Mouse (Mus musculus): ENCODE measurements at regions not wholly inside any gene's neighbourhood (a gene's known extent, or its start where the extent isn't known, plus 50 kb on each side); places are given as distances from the start of the nearest gene placed in this dataset.

- H3K36me3 ChIP-seq = no peaks in the 10 kb centered on the region
- ATAC-seq = no peak
- WGBS = 88% methylated on average over 9 of the region's 9 CpGs
These were observed 54.5 kb upstream of the Cmc1 start for GRCm38 (mm10) chr9:118204456-118204855.

GRCm38 (mm10) chr9:118206483-118206882 lies 56.5 kb upstream of the Cmc1 start:
- Histone ChIP-seq H3K4me3 (replicated peaks) (no peak overlapping the region), H3K4me1 (replicated peaks) (no peaks in the 10 kb centered on the region), H3K9ac (no peak overlapping the region), H3K4me2 (replicated peaks) (no peak overlapping the region), H3K36me3 (no peaks in the 10 kb centered on the region), H3K9me3 (no peaks in the 10 kb centered on the region), H3K27me3 (replicated peaks) (no peaks in the 10 kb centered on the region), H3K27ac (no peak overlapping the region)
- ATAC-seq = no peak
- WGBS = 86% methylated on average over 7 of the region's 7 CpGs

More at GRCm38 (mm10) chr9:118204456-118204855, 54.5 kb upstream of the Cmc1 start:
- Histone ChIP-seq H3K9ac (no peak overlapping the region), H3K4me1 (replicated peaks) (no peaks in the 10 kb centered on the region), H3K4me2 (replicated peaks) (no peak overlapping the region), H3K9me3 (no peaks in the 10 kb centered on the region), H3K27me3 (replicated peaks) (no peaks in the 10 kb centered on the region), H3K27ac (no peak overlapping the region), H3K4me3 (replicated peaks) (no peak overlapping the region)

DNA sequence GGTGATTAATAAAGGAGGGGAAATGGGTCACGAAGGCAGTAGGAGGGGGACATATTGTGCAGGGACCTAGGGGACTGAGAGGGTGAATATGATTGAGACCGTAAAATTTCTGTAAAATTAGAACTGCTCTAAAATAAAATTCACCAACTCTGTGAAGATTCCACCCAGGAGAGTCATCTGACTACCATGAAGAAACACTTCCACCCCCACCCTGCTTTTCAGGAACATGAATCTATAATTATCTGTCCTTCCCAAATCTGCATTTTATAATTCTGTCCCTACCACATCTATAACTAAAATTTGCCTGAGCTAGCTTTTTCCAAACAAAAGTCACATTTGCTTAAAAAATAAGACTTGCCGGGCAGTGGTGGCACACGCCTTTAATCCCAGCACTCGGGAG lies 69.7 kb upstream of the Cmc1 start:
- Histone ChIP-seq H3K27me3 (replicated peaks) (no peaks in the 10 kb centered on the region), H3K36me3 (no peaks in the 10 kb centered on the region), H3K27ac (no peak overlapping the region), H3K4me3 (replicated peaks) (no peak overlapping the region), H3K9me3 (no peaks in the 10 kb centered on the region), H3K4me2 (replicated peaks) (no peak overlapping the region), H3K9ac (no peak overlapping the region), H3K4me1 (replicated peaks) (no peaks in the 10 kb centered on the region)
- 92% methylated on average over 5 of the region's 5 CpGs for WGBS
- no peak for ATAC-seq

DNA sequence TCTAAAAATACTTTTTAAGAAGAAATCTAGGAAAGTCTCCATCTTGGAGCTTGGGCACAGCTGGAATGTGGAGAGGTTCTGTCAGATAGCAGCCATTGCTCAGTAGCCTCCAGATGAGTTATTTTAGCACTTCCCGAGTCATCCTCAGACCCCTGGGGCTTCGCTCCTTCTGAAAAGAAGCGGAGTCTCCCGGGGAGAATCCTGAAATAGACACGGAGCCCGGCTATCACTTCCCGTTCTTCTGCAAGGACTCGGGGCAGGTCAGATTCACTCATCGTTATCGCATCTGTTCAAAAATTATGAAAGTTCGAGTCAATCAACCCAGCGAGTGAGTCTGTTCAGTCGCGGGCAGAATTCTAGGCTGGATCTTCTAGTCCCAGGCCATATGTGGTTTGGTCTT lies 71.2 kb upstream of the Cmc1 start:
- H3K27me3 ChIP-seq (replicated peaks) = no peaks in the 10 kb centered on the region
- ATAC-seq = no peak
- H3K4me1 ChIP-seq (replicated peaks) = no peaks in the 10 kb centered on the region
- H3K4me2 ChIP-seq (replicated peaks) = no peak overlapping the region
- WGBS = 88% methylated on average over 14 of the region's 14 CpGs
- H3K36me3 ChIP-seq = no peaks in the 10 kb centered on the region
- H3K27ac ChIP-seq = no peak overlapping the region
- no peaks in the 10 kb centered on the region for H3K9me3 ChIP-seq
- H3K4me3 ChIP-seq (replicated peaks) = no peak overlapping the region
- H3K9ac ChIP-seq = no peak overlapping the region

DNA sequence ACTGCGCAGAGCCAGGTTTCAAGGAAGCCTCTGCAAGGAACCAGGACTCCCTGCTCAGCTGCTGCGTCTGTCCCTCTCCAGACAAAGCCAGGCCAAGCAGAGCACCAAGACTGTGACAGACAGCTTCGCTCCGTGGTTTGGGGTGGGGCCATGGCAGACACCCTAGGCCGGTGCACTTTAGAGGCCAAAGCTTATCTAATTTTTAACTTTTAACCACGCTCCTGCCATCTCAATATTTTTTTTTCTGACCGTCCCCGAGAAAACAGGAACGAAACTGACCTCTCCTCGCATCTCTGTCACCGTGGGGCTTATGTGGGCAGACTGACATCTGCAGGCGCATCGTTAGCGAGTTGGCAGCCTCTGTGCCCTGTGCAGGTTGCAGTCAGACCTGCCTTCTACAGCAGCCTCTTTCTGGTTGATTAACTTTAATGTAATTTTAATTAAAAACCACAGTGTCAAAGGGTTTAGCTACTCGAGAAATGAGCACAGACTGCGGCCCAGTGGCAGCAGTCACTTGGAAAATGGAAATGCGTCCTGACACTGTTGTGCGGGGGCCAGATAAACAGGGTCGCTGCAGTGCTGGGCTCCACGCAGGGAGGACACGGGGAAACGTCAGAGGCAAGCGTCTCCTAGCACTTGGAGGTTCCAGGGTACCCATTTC lies 77.6 kb upstream of the Cmc1 start:
- no peak for ATAC-seq
- no peak overlapping the region for H3K9ac ChIP-seq
- H3K27me3 ChIP-seq (replicated peaks) = no peaks in the 10 kb centered on the region
- 64% methylated on average over 23 of the region's 23 CpGs for WGBS
- no peaks in the 10 kb centered on the region for H3K4me1 ChIP-seq (replicated peaks)
- H3K4me2 ChIP-seq (replicated peaks) = no peak overlapping the region
- H3K4me3 ChIP-seq (replicated peaks) = no peak overlapping the region
- no peaks in the 10 kb centered on the region for H3K36me3 ChIP-seq
- H3K27ac ChIP-seq = no peak overlapping the region
- H3K9me3 ChIP-seq = no peaks in the 10 kb centered on the region

GRCm38 (mm10) chr9:118228691-118229427 lies 78.9 kb upstream of the Cmc1 start:
- Histone ChIP-seq H3K4me3 (replicated peaks) (no peak overlapping the region), H3K9me3 (no peaks in the 10 kb centered on the region), H3K27ac (no peak overlapping the region), H3K36me3 (no peaks in the 10 kb centered on the region), H3K4me2 (replicated peaks) (no peak overlapping the region), H3K4me1 (replicated peaks) (no peaks in the 10 kb centered on the region), H3K27me3 (replicated peaks) (no peaks in the 10 kb centered on the region), H3K9ac (no peak overlapping the region)
- no peak for ATAC-seq
- 63% methylated on average over 19 of the region's 19 CpGs for WGBS

GRCm38 (mm10) chr9:118240711-118241110 lies 90.7 kb upstream of the Cmc1 start:
- Histone ChIP-seq H3K4me3 (replicated peaks) (no peak overlapping the region), H3K9ac (no peak overlapping the region), H3K36me3 (no peaks in the 10 kb centered on the region), H3K4me2 (replicated peaks) (no peak overlapping the region), H3K27ac (no peak overlapping the region), H3K4me1 (replicated peaks) (no peaks in the 10 kb centered on the region), H3K27me3 (replicated peaks) (no peaks in the 10 kb centered on the region), H3K9me3 (no peaks in the 10 kb centered on the region)
- 53% methylated on average over 4 of the region's 4 CpGs for WGBS
- no peak for ATAC-seq

GRCm38 (mm10) chr9:118246820-118247628 lies 97.0 kb upstream of the Cmc1 start:
- no peaks in the 10 kb centered on the region for H3K36me3 ChIP-seq
- no peak overlapping the region for H3K27ac ChIP-seq
- no peaks in the 10 kb centered on the region for H3K9me3 ChIP-seq
- H3K4me1 ChIP-seq (replicated peaks) = no peaks in the 10 kb centered on the region
- no peak for ATAC-seq
- 45% methylated on average over 15 of the region's 15 CpGs for WGBS
- H3K9ac ChIP-seq = no peak overlapping the region
- no peak overlapping the region for H3K4me3 ChIP-seq (replicated peaks)
- no peak overlapping the region for H3K4me2 ChIP-seq (replicated peaks)
- no peaks in the 10 kb centered on the region for H3K27me3 ChIP-seq (replicated peaks)

DNA sequence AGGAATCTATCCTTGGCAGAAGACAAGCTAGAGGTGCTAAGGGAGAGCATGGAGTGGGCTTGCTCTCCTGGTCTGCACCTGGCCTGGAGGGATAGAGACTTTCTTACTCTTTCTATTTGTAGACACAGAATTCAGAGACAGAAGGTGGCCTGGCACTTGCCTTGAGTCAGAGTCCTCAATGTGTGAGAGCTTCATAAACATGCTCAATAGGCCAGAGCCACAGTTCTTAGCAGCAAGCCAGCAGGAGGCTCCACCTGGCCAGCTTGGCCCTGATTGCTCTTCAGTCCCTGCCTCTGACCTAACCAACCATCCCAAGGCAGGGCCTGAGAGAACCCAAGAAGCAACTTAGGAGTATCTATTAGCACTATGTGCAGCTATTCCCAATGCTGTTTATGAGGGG lies 103.9 kb upstream of the Cmc1 start:
- no peak overlapping the region for H3K4me2 ChIP-seq (replicated peaks)
- no peak overlapping the region for H3K9ac ChIP-seq
- no peaks in the 10 kb centered on the region for H3K9me3 ChIP-seq
- H3K27ac ChIP-seq = no peak overlapping the region
- no peaks in the 10 kb centered on the region for H3K36me3 ChIP-seq
- H3K27me3 ChIP-seq (replicated peaks) = no peaks in the 10 kb centered on the region
- no peaks in the 10 kb centered on the region for H3K4me1 ChIP-seq (replicated peaks)
- H3K4me3 ChIP-seq (replicated peaks) = no peak overlapping the region
- ATAC-seq = no peak

DNA sequence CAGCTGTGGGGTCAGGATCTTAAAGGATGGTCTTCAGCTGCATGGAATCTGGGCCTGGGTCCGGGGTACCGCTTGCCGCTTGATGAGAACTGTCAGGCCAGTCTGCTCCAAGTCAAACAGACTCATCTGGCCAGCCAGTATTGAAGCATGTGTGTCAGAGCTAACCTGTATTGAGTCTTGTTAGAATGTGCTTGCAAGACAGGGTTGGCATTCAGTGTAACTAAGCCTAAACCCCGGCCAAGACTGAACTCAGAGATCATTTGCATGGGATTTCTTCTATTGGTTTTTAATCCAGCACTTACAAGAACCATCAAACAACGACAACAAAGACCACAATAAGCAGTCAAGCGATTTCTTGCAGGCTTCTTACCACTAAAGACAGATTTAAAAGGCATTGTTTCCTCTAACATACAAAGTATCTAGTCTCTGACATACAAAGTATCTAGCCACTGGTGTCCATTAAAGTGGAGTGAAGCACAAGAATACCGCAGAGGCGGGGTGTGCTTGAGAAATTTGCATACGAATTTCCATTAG lies 105.3 kb upstream of the Cmc1 start:
- Histone ChIP-seq H3K4me3 (replicated peaks) (no peak overlapping the region), H3K4me2 (replicated peaks) (no peak overlapping the region), H3K27me3 (replicated peaks) (no peaks in the 10 kb centered on the region), H3K9ac (no peak overlapping the region), H3K4me1 (replicated peaks) (no peaks in the 10 kb centered on the region), H3K36me3 (no peaks in the 10 kb centered on the region), H3K27ac (no peak overlapping the region), H3K9me3 (no peaks in the 10 kb centered on the region)
- 55% methylated on average over 9 of the region's 9 CpGs for WGBS
- ATAC-seq = no peak

- no peaks in the 10 kb centered on the region for H3K9me3 ChIP-seq
- H3K4me1 ChIP-seq (replicated peaks) = no peaks in the 10 kb centered on the region
- H3K9ac ChIP-seq = no peak overlapping the region
- no peak overlapping the region for H3K4me2 ChIP-seq (replicated peaks)
- H3K36me3 ChIP-seq = no peaks in the 10 kb centered on the region
- no peak overlapping the region for H3K4me3 ChIP-seq (replicated peaks)
- no peak overlapping the region for H3K27ac ChIP-seq
- no peaks in the 10 kb centered on the region for H3K27me3 ChIP-seq (replicated peaks)
- WGBS = 31% methylated on average over 11 of the region's 11 CpGs
- ATAC-seq = no peak
These were observed 105.8 kb upstream of the Cmc1 start for GRCm38 (mm10) chr9:118255751-118256266.

DNA sequence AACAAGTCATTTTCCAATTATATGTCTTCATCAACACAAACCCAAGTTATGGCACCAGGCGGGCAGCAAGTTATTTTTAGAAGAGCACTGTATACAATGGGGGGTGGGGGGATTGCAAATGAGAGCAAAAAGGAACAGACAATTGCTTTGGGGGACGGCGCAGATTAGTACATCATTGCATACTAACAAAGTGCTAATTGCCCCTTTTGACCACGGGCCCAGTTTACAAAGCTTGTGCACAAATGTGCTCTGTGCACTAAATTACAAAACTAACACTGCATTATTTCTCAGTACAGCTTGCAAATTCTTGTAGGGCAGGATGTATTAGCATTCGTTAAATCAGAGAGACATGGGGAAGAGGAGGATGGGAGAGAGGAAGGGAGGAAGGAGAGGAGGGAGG lies 116.3 kb upstream of the Cmc1 start:
- no peak for ATAC-seq
- WGBS = 48% methylated on average over 5 of the region's 5 CpGs
- no peak overlapping the region for H3K27ac ChIP-seq

More for the DNA sequence above, 116.3 kb upstream of the Cmc1 start:
- Histone ChIP-seq H3K4me1 (replicated peaks) (no peaks in the 10 kb centered on the region), H3K9ac (no peak overlapping the region), H3K4me3 (replicated peaks) (no peak overlapping the region), H3K4me2 (replicated peaks) (no peak overlapping the region), H3K27me3 (replicated peaks) (no peaks in the 10 kb centered on the region), H3K36me3 (no peaks in the 10 kb centered on the region), H3K9me3 (no peaks in the 10 kb centered on the region)
